Mouse (Mus musculus): ENCODE results near the gene Ptprn2.
A peak's percentile ranks its signal among the peaks of the same experiment; 100 is the strongest.

Gene Ptprn2

DNA sequence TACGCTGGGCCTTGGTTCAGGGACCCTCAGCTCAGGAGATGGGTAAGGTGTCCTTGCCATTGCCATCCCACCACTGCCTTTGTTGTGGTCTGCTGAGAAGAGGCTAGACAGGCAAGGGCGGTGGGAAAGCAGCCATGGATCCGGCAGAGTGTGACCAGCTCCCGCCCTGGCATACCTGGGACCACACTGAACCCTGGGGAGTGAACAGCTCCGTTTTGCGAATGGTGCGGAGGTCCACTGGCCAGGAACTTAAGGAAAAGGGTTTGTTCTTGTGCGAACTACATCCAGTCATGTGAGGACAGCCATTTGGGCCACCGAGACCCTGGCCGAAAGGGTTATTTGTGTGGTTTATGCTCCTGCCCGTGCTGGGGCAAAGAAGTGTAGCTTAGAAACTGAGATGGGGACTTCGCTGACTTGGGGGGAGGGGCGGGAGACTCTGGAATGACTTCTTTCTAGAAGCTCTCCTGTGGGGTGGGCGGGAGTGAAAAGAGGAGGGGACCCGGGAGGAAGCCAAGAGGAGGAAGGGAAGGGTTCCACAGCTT is 674.2 kb downstream of the Ptprn2 start:
- no peak for DNase-seq (ENCODE audit: low spot score in 2 of 2)

DNA sequence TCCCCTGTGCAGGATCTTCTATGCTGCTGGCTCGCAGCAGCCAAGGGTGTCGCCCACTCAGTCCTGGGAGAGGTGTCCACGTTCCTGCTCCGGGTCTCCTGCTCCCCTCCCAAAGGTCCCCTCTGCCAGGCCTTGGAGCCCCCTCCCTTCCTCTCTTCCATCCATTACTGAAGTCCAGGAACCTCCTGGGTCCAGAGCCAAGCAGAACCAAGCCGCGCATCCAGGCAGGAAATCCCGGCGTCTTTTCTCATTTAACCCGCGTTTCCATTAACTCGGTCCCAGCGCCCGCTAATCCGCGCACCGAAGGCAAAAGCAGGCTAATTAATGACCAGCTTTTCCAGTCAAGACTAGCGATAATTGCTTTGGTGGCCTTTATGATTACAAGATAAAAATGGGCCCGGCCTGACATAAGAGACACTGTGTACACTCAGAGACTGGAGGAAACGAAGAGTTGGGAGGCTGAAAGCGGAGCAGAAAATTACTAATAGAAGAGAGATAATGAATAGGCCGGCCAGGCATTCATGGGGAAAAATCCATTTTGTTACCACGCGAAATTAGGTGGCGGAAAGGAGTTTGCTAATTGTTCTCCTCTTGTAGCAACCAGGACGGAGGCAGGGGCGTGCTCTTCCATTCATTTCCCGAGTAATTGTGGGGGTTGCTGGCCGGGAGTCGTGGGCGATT is 674.8 kb downstream of the Ptprn2 start:
- DNase-seq (ENCODE audit: low spot score in 2 of 2): no peak

DNA sequence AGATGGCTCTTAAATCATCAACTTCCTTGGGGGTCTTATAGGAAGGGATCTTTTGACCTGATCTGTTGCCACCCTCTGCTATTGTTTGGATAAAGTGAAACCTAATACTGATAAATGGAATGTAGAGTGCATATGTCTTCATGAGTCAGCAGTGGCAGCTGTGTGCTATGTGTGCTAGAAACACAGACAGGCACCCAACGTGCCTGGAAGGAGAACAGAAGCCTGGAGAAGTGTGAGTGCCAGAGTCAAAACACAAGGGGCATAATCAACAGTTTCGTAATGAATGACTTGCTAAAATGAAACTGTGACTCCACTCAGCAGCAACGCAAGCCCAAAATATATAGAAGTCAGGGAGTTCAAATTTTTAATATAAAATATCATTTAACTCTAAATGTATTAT is 676.7 kb downstream of the Ptprn2 start:
- no peak for DNase-seq (ENCODE audit: low spot score in 2 of 2)

DNA sequence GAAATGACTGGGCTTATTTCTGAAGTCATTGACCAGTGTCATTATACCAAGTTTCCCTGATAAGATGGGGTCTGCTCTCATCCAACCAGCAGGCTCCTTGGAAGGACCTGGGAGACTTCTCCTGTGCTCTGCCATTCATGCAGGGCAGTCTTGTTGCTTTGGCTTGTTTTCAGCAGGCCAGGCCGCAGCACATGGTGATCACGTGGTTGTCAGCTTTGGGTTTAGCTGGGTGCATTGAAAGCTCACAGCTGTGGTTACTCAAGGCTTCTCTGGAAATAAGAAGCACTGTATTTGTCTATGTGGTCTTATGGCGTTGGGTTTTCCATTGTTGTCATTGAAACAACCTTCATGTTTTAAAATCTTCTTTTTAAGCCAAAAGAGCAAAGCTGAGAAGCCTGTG is 678.3 kb downstream of the Ptprn2 start:
- DNase-seq (ENCODE audit: low spot score in 2 of 2): no peak

DNA sequence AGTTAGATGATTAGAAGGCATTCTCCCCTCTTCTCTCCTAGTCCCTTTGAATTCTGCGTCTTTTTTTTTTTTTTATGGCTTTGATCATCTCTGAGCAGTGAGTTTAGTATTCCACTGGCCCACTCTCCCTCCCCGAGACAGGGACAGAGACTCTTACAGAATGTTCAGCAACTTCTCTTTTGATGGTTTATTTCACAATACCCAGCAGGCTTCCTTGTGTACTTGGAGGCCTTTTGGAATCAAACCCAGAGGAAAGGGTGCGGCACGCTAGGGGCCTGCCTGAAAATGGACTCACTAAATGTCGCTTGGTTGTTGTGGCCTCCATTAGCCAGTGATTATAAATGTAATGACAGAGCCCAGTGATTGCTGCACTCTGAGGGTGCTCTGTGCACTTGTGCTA is 680.7 kb downstream of the Ptprn2 start:
- DNase-seq (ENCODE audit: low spot score in 2 of 2): no peak

DNA sequence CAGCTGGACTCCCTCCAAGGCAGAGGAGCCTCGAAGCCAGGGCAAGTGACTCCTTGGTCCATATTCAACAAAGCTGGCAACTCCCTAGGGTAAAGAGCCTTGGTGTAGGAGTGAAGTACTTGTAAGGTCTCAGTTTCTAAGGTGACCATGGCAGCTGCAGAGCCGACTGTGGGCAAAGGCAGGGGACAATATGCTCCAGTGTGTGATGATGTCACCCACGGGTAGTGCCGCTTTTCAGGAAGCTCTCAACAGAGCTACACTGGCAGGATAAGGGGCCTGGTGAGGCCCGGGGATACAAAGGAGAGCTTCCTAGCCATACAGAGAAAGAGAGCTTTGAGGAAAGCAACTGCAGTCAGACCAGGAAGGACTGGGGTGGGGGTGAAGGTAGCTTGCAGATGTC is 684.1 kb downstream of the Ptprn2 start:
- no peak for DNase-seq (ENCODE audit: low spot score in 2 of 2)

DNA sequence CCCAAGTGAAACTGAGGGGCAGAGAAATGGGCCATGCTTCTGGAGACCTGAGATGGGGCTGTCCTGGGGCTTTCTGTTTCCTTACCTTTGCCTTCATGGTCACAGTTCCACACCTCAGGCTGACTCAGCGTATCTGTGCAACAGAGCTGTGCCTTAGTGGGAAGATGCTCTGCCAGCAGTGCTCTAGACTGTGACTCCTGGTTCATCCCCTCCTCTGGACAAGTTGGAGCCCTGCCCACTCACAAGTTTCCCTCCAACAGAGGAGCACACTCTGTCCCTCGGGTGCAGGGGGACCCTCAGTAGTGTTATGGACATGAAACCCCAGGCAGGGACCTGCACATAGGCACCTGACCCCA is 687.0 kb downstream of the Ptprn2 start:
- no peak for DNase-seq (ENCODE audit: low spot score in 2 of 2)

DNA sequence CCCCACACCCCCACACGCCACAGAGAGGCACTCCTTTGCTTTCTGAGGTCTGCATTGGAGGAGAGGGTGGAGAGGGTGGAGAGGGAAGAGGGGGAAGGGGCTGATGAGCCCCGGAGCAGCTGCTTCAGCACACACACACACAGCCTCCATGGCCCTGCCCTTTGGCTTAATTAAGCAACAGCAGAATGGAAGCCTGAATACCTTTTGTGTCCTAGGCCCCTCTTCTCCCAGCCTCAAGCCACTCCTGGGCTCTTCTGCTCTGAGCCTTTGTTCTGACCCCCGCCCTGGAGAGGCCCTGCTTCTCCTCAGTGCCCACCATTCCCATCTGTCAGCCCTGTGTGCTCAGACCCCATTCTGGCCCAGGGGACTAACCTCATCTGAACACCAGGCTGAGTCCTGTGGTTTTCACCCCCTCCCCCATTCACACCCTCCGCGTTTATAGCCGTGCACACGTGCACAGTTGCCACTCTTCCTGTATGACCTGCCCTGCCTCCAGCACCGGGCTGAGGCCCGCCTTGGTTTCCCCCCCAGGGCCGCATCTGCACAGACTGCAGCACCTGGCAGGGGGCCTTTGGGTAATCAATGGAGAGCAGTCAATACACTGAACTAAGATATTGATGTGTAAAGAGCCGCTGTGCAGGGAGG is 687.5 kb downstream of the Ptprn2 start:
- no peak for DNase-seq (ENCODE audit: low spot score in 2 of 2)

DNA sequence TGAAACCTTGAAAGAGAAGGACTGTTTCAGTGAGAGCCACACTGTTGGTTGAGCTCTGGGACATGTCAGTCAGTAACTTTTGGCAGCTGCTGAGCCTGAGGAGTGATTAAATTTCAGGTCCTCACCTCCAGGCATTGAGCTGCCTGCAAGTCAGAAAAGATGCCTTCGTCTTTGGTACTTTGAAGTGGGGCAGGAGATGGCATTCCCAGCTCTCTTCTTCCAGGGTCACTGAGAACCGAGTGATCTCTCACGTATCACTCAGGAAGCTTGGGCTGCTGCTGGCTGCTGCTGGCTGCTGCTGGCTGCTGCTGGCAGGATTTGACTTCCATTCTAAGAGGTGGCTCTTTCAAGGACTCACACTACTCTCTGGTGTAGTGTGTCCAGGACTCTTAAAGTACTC is 688.7 kb downstream of the Ptprn2 start:
- no peak for DNase-seq (ENCODE audit: low spot score in 2 of 2)

DNA sequence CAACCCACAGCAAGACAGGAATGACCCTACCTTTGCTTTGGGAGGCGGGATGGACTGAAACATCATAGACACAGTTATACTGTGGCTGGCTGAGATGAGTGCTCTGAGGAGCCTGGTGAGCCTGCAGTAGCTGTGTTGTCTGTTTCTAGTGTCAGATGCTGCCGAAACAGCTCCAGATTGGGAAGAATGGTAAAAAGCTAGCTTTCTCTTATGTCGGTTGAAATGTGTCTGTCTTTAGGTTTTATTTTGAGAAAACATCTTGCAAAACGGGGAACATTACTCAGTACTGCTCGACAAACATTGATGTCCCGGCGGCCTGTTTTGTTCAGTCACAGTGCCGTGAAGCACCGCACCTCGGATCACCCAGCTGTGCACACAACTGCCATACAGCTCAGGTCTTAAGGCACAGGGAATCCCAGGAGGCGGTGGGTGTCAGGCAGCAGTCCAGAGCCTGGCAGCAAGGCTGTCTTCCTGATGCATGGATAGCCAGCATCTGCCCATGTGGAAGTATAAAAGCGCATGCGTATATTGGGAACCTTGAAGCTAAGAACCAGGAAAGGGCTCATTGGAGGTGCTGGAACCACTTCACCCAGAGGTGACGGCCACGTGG is 689.7 kb downstream of the Ptprn2 start:
- DNase-seq (ENCODE audit: low spot score in 2 of 2): no peak

DNA sequence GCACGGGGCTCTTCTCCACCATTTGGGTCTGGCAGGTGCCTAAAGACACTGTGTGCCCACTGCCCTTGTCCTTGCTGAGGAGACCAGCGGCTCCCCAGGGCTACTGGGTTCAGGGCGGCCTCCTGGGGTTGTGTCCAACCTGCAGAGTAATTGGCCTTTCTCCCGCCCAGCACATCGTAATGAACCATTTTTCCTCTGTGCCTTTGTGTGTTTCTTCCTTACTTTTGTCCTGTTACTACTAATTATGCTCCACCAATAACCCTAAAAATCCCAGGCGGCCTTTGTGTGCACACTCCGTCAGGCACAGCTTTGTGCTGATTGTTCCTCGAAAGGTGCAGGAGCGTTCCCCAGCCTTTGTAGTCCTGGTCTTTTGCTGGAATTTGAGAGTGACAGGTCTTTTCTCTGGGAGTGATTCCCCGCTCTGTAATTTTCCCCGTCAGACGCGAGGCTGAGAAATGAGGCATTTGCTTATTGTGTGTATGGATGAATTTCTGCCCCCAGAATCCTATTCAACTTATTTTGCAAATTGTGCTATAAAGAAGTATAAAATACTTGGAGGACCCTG is 690.8 kb downstream of the Ptprn2 start:
- no peak for DNase-seq (ENCODE audit: low spot score in 2 of 2)

DNA sequence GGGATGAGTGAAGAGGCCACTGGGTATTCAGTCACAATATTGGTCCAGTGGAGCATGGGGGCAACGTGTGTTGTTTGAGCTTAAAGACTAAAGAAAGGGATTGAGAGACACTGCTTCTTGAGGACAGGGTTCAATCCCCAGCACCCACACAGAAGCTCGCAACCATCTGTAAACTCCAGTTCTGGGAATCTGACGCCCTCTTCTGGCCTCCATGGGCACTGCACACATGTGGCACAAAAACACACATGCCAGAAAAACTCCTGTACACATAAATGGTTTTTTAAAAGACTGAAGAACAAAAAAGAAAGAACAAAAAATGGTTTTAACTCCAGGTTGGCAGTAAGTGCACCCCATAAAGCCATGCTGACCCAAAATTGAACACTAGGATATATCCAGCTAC is 701.6 kb downstream of the Ptprn2 start:
- no peak for DNase-seq (ENCODE audit: low spot score in 2 of 2)

DNA sequence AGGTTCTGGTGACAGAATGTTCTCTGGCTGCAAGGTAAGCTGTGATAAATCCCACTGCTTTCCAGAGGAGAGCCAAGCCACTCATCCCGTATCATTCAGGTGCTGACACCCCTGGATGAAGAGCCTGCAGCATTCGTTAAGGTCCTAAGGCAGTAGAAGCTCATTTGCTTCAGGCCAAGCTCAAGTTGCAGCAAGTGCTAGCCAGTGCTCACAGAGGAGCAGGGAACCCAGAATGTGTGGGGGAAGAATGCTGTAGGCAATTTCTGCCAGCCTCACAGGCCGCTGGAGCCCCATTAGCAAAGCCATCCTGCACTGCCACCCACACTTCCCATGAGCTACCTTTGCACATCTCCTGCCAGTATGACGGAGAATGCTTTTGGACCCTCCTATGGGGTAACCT is 706.5 kb downstream of the Ptprn2 start:
- no peak for DNase-seq (ENCODE audit: low spot score in 2 of 2)

DNA sequence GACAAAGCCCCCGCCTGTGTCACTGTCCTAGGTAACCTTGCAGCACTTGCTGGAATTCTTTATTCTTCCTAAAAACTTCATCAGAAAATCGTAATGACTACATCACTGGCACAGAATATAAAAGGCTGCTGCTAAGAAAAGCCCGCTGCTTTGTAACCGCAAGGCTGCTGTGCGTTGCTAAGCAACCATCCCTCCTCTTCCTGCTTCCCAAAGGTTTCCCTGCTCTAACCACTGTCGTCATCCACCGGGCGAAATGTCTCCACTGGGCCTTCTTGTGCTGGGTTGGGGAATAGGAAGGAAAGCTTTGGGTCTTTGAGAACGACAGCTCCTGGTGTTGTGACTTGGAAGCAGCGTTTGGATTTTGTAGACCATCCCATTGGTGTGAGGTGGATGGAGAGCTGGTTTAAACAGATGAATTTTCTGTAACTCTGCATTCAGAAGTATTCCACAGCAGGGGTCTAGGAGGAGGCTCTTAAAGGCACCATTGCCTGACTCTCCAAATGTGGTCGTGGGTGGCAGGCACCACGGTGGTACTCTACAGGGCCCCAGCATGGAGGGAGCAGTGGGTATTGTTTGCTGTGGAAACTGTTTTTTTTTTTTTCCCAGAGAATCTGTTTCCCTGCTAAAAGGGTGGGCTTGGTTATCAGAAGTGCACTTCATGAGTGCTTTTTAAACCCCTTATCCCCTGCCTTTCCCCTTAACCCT is 711.4 kb downstream of the Ptprn2 start:
- no peak for DNase-seq (ENCODE audit: low spot score in 2 of 2)

DNA sequence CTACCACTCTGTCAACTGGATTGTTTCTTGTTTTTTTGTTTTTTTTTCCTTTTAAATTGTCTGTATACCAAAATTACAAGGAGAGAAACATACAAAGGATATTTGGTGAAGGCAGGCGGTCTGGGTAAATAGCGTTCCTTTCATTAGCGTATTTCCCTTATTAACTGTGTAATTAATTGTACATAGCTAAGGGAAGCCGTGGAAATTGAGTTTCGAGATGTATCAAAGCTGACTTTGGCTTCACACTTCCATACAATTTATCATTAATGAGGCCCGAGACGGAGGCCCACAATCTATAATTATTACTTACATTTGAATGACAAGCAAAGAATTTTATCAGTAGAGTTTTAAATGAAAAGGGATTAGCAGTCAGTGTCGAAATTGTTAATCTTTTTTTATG is 712.6 kb downstream of the Ptprn2 start:
- DNase-seq (ENCODE audit: low spot score in 2 of 2): no peak

DNA sequence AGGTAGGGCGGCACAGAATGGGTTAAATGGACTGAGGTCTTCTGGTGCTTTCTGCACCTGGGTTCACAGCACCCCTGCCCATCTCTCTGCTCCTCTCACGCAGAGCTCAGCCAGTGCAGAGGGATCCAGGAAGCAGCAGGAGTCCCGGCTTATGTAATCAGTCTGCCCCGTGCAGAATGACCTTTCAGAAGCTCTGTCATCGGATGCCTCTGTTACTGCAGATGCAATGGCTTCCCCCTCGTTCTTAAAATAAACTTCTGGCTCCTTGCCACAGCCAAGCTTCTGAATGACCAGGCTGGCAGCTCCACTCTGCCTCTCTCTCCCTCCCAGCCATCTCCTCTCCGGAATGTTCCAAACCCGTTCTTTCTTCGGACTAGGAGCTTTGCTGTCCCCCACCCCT is 714.6 kb downstream of the Ptprn2 start:
- DNase-seq (ENCODE audit: low spot score in 2 of 2): peak in 1 of 2 experiments; percentile 22

DNA sequence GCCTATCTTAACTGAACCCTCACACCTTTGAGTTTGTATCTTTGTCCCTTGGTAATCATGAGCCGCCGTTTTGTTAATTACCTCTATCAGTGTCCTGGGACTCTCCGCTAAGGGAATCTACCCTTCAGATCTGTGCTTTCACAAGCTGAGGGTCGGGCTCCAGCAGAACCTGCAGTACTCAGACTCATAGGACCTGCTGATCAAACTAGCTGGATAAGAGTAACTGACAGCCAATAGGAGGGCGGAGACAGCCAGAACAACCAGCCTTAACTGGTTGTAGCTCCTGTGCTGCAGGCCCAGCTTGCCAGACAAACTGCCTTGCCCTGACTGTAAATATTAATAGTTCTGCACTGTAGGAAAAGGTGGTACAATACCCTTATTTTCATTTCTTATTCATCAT is 715.1 kb downstream of the Ptprn2 start:
- DNase-seq (ENCODE audit: low spot score in 2 of 2): no peak

DNA sequence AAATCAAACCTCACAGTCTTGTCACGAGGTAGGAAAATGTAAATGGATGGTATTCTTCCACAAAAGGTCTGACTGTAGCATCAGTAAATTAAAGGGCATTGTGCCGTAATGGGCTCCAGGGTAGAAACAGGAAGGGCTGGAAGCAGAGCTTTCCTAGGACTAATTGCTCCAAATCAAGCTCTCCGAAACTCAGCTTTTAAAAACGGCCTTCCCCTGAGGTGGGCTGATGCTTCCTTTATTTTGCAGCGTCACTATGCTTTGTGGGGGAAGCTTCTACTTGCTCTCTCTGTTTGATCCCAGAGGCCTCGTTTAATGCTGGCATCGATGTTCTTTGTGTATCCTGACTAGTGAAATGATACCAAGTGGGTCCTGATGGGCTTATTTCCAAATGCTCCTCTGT is 718.0 kb downstream of the Ptprn2 start:
- no peak for DNase-seq (ENCODE audit: low spot score in 2 of 2)

DNA sequence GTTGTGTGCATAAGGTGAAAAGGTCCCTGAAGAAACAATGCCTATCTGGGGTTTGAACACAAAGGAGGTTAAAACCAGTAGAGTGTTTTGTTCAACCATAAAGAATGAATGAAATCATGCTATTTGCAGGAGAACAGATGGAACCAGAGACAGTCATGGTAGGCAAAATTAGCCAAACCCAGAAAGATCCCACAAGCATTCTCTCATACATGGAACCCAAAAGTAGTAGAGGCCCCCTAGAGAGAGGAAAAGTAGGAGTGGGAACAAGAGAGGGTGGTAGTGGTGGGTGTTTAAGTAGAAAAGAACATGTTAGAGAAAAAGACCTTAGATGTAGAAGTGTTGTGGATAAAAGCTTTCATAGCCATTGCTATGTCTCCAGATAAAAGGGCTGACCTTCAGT is 719.4 kb downstream of the Ptprn2 start:
- no peak for DNase-seq (ENCODE audit: low spot score in 2 of 2)

DNA sequence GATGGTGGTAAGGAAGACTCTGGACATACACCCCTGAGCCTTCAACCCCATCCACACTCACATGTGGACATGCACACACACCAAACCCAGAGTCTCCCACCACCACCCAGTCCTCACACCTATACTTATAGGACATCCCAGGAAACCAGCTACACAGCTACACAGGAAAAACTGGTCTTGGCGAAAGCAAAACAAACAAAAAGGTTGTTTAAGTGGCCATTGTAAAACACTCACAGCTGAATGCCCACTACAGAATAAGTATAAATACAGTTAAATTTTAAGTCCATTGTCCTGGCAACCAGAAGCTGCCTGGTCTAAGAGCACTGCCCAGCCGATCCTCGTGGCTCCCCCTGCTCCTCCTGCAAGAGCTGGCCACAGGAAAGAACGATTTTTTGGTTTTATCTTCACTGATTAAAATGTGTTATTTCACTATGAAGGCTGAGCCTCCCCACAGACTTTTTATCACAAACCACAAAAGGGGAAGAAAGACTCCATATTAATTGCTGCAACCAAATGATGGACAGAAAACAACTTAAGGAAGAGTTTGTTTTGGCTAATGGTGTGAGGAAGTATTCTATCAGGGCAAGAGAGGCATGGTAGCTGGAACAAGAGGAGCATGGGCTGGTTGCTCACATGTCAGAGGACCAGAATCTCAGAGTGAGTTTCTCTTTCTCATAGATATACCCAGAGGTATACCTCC is 722.1 kb downstream of the Ptprn2 start:
- no peak for DNase-seq (ENCODE audit: low spot score in 2 of 2)

DNA sequence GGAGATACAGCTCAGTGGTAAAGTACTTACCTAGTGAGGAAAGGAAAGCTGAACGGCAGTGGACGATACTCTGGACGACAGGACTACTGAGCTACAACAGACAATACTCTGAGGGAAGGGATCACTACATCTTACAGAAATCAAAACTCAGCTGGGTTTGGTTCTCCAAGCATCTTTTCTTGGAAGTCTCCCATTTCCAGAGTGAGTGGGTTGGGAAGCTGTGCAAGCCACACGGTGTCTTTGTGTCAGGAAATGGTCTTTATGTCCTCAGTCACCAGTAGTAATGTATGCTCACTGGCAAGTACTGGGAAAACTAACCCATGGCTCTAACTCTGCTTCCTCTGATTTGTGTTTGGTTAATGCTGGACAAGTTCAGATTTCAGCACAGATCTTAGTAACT is 724.9 kb downstream of the Ptprn2 start:
- no peak for DNase-seq (ENCODE audit: low spot score in 2 of 2)

DNA sequence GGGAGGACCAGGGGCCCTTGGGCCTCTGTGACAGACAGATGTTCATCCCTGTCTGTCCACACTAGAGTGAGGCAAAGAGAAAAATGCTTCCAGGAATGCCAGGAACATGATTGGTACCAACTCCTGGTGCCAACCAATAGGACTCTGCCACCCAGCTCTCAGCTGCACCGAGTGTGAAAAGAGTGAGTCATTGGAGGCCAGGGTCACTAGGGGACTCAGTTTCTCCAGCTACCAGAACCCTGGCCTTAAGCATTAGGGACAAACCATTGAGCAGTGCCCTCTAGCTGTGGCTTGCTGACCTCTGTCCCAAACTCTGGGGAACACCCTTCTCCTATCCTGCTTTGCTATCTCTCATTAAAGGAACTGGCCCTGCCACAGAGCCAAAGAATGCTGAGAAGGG is 728.0 kb downstream of the Ptprn2 start:
- DNase-seq (ENCODE audit: low spot score in 2 of 2): no peak
